Mouse (Mus musculus) intestine, embryonic 16.5 days (tissue): Measurements from ENCODE around the gene Prkcq. TPM values are rescaled to one million over a fixed set of nuclear protein-coding genes. Genes with fewer than 3 reads are reported as not detected.

Source experiments
- ATAC-seq: fragments of 200-750 bp; cut with Nextera tagmentation; 2 replicates; pipeline ENCODE4 v1.8.0; 2017; ENCODE audit warnings: moderate TSS enrichment, moderate library complexity
- H3K27ac ChIP-seq: fragments of 300-500 bp; sonication (generic); 2 replicates; pipeline ENCODE4 v1.5.1; 2014; ENCODE audit warnings: mild to moderate bottlenecking, low read length
- H3K27me3 ChIP-seq: fragments of 300-500 bp; sonication (generic); replicated peaks from 2 replicates; pipeline ENCODE4 v1.6.1; 2014; ENCODE audit warnings: low read length, control low read depth, mixed read lengths; ENCODE audit not compliant: control insufficient read depth, insufficient read depth
- H3K36me3 ChIP-seq: fragments of 300-500 bp; sonication (generic); 2 replicates; pipeline ENCODE4 v1.6.1; 2014; ENCODE audit warnings: low read length, control low read depth; ENCODE audit not compliant: control insufficient read depth, insufficient read depth
- H3K4me1 ChIP-seq: fragments of 300-500 bp; sonication (generic); 2 replicates; pipeline ENCODE4 v1.6.1; 2014; ENCODE audit warnings: low read length, control low read depth, mixed read lengths; ENCODE audit not compliant: control insufficient read depth, insufficient read depth
- H3K4me2 ChIP-seq: fragments of 300-500 bp; sonication (generic); 2 replicates; pipeline ENCODE4 v1.6.1; 2014; ENCODE audit warnings: low read depth, low read length, control low read depth
- H3K4me3 ChIP-seq: fragments of 300-500 bp; sonication (generic); 2 replicates; pipeline ENCODE4 v1.5.1; 2014; ENCODE audit warnings: mild to moderate bottlenecking, low read length
- H3K9ac ChIP-seq: fragments of 300-500 bp; sonication (generic); 2 replicates; pipeline ENCODE4 v1.6.1; 2014; ENCODE audit warnings: low read depth, low read length
- H3K9me3 ChIP-seq: fragments of 300-500 bp; sonication (generic); 2 replicates; pipeline ENCODE4 v1.6.1; 2016; ENCODE audit warnings: low read length, control low read depth; ENCODE audit not compliant: control insufficient read depth
- WGBS: fragments of 180-500 bp; shearing (Covaris S2); extraction: QIAGEN DNeasy Blood & Tissue Kit; methylation state at CpG from one replicate; pipeline ENCODE4 v1.1.7; 2014; 5-methylcytosine and 5-hydroxymethylcytosine counted together
- polyA plus RNA-seq: library from polyadenylated mRNA; unstranded; fragments of >200 nt; fragmentation: Nextera tagmentation; extraction: Ambion mirVana; gene quantifications from 2 replicates; pipeline ENCODE4 v1.2.1, GENCODE M21; 2015

Prkcq gene
- 1.3 and 1.5 TPM in 2 replicates for polyA plus RNA-seq

- ATAC-seq: peak; percentile 85
- H3K9me3 ChIP-seq: no peaks in the 10 kb centered on the region
- H3K4me2 ChIP-seq: peak within 1 kb of the TSS; percentile 91
- H3K27me3 ChIP-seq: peaks cover 5% of the 10 kb centered on the region; the same call in 1 of the 2 replicates
- H3K27ac ChIP-seq: no peak within 1 kb of the TSS
- H3K9ac ChIP-seq: peak within 1 kb of the TSS; percentile 60
- H3K4me3 ChIP-seq: peak within 1 kb of the TSS; percentile 62
- no peaks in the 10 kb centered on the region for H3K36me3 ChIP-seq
- H3K4me1 ChIP-seq: peaks cover 4% of the 10 kb centered on the region; the same call in 1 of the 2 replicates
- WGBS: 2% methylated on average over 50 of the region's 51 CpGs
Observed at GRCm38 (mm10) chr2:11171754-11172501, at the start of gene Prkcq. Gene Prkcq (plus strand): TSS chr2:11172108.

- H3K9ac ChIP-seq: no peak overlapping the region
- H3K4me1 ChIP-seq: no peaks in the 10 kb centered on the region
- no peak overlapping the region for H3K4me3 ChIP-seq
- no peaks in the 10 kb centered on the region for H3K9me3 ChIP-seq
- H3K27me3 ChIP-seq: no peaks in the 10 kb centered on the region
- H3K4me2 ChIP-seq: no peak overlapping the region
- WGBS: 65% methylated on average over 12 of the region's 12 CpGs
- H3K36me3 ChIP-seq: no peaks in the 10 kb centered on the region
- no peak overlapping the region for H3K27ac ChIP-seq
- no peak for ATAC-seq
Observed at GRCm38 (mm10) chr2:11130881-11131280, 41.0 kb upstream of the Prkcq start.

GRCm38 (mm10) chr2:11135718-11136117, 36.2 kb upstream of the Prkcq start:
- WGBS: 57% methylated on average over 6 of the region's 6 CpGs
- H3K4me2 ChIP-seq: no peak overlapping the region
- no peaks in the 10 kb centered on the region for H3K36me3 ChIP-seq
- 0 out of 2 replicates have a peak, but pooled peaks cover 2% of the 10 kb centered on the region for H3K9me3 ChIP-seq
- H3K27ac ChIP-seq: no peak overlapping the region
- H3K9ac ChIP-seq: no peak overlapping the region
- H3K27me3 ChIP-seq: no peaks in the 10 kb centered on the region
- no peak overlapping the region for H3K4me3 ChIP-seq
- no peak for ATAC-seq
- no peaks in the 10 kb centered on the region for H3K4me1 ChIP-seq

- Histone ChIP-seq H3K4me1 (no peaks in the 10 kb centered on the region), H3K9me3 (0 out of 2 replicates have a peak, but pooled peaks cover 2% of the 10 kb centered on the region), H3K9ac (no peak overlapping the region), H3K36me3 (no peaks in the 10 kb centered on the region), H3K27me3 (no peaks in the 10 kb centered on the region), H3K27ac (no peak overlapping the region), H3K4me3 (no peak overlapping the region), H3K4me2 (no peak overlapping the region)
- no peak for ATAC-seq
- WGBS: 89% methylated on average over 6 of the region's 6 CpGs
Observed at GRCm38 (mm10) chr2:11138076-11138475, 33.8 kb upstream of the Prkcq start.

GRCm38 (mm10) chr2:11139518-11140152, 32.3 kb upstream of the Prkcq start:
- WGBS: 82% methylated on average over 1 of the region's 1 CpGs
- no peaks in the 10 kb centered on the region for H3K4me1 ChIP-seq
- H3K36me3 ChIP-seq: no peaks in the 10 kb centered on the region
- no peak overlapping the region for H3K27ac ChIP-seq
- H3K27me3 ChIP-seq: no peaks in the 10 kb centered on the region
- ATAC-seq: no peak
- no peak overlapping the region for H3K4me3 ChIP-seq
- H3K9ac ChIP-seq: no peak overlapping the region
- H3K9me3 ChIP-seq: 0 out of 2 replicates have a peak, but pooled peaks cover 2% of the 10 kb centered on the region
- H3K4me2 ChIP-seq: no peak overlapping the region

GRCm38 (mm10) chr2:11140385-11140784, 31.5 kb upstream of the Prkcq start:
- 82% methylated on average over 3 of the region's 3 CpGs for WGBS
- Histone ChIP-seq H3K27ac (no peak overlapping the region), H3K4me2 (no peak overlapping the region), H3K27me3 (no peaks in the 10 kb centered on the region), H3K4me1 (no peaks in the 10 kb centered on the region), H3K9me3 (0 out of 2 replicates have a peak, but pooled peaks cover 2% of the 10 kb centered on the region), H3K9ac (no peak overlapping the region), H3K4me3 (no peak overlapping the region), H3K36me3 (no peaks in the 10 kb centered on the region)
- ATAC-seq: no peak

- H3K27me3 ChIP-seq: no peaks in the 10 kb centered on the region
- H3K27ac ChIP-seq: no peak overlapping the region
- WGBS: 84% methylated on average over 4 of the region's 4 CpGs
- H3K9ac ChIP-seq: no peak overlapping the region
- no peaks in the 10 kb centered on the region for H3K9me3 ChIP-seq
- ATAC-seq: no peak
- no peaks in the 10 kb centered on the region for H3K4me1 ChIP-seq
- H3K4me3 ChIP-seq: no peak overlapping the region
- H3K36me3 ChIP-seq: no peaks in the 10 kb centered on the region
- no peak overlapping the region for H3K4me2 ChIP-seq
Observed at GRCm38 (mm10) chr2:11149091-11149490, 22.8 kb upstream of the Prkcq start.

GRCm38 (mm10) chr2:11150975-11151374, 20.9 kb upstream of the Prkcq start:
- Histone ChIP-seq H3K27me3 (no peaks in the 10 kb centered on the region), H3K4me3 (no peak overlapping the region), H3K9me3 (no peaks in the 10 kb centered on the region), H3K4me2 (no peak overlapping the region), H3K4me1 (no peaks in the 10 kb centered on the region), H3K36me3 (no peaks in the 10 kb centered on the region), H3K9ac (no peak overlapping the region), H3K27ac (no peak overlapping the region)
- no peak for ATAC-seq
- 69% methylated on average over 7 of the region's 7 CpGs for WGBS

- no peaks in the 10 kb centered on the region for H3K27me3 ChIP-seq
- H3K4me3 ChIP-seq: no peak overlapping the region
- H3K27ac ChIP-seq: no peak overlapping the region
- H3K9me3 ChIP-seq: no peaks in the 10 kb centered on the region
- no peak overlapping the region for H3K9ac ChIP-seq
- H3K4me1 ChIP-seq: no peaks in the 10 kb centered on the region
- H3K36me3 ChIP-seq: no peaks in the 10 kb centered on the region
- no peak overlapping the region for H3K4me2 ChIP-seq
- no peak for ATAC-seq
- WGBS: 80% methylated on average over 6 of the region's 6 CpGs
Observed at GRCm38 (mm10) chr2:11151655-11152323, 20.1 kb upstream of the Prkcq start.
